Mouse (Mus musculus): ENCODE measurements around the gene Bub1. TPM values are rescaled to one million over a fixed set of nuclear protein-coding genes. Genes with fewer than 3 reads are reported as not detected.

Gene Bub1
- total and polyA plus RNA-seq, 3 experiments = 0.21 to 0.29 TPM; not detected in 1

- TF ChIP-seq CTCF (IDR thresholded peaks at IDR 0.05) (no peak), POLR2A (IDR thresholded peaks at IDR 0.05; ENCODE audit: insufficient read depth, low read depth, low read length) (no peak), EP300 (IDR thresholded peaks at IDR 0.05; ENCODE audit: insufficient read depth, low read depth, low read length) (no peak)
- intact Hi-C loops (cut with DNase I) = loop anchor here (2.0 kb wide), 1 partner anchor 91 kb away; no protein-coding TSS in a partner anchor
- Histone ChIP-seq H3K27ac (no peak overlapping the region), H3K79me2 (replicated peaks; ENCODE audit: control insufficient read depth, insufficient read depth, low read length) (no peaks in the 10 kb centered on the region), H3K36me3 (ENCODE audit: control insufficient read depth, insufficient read depth, low read length) (no peaks in the 10 kb centered on the region), H3K4me1 (ENCODE audit: control insufficient read depth, insufficient read depth, low read length) (no peaks in the 10 kb centered on the region), H3K9ac (ENCODE audit: low read depth, low read length) (no peak overlapping the region), H3K27me3 (ENCODE audit: control insufficient read depth, insufficient read depth, low read length) (no peaks in the 10 kb centered on the region), H3K4me3 (no peak overlapping the region)
- no peak for DNase-seq
- 78% methylated on average over 5 of the region's 5 CpGs for WGBS
These were observed 70.1 kb downstream of the Bub1 start for GRCm38 (mm10) chr2:127761587-127761986.

- 69% methylated on average over 10 of the region's 10 CpGs for WGBS
- no peak overlapping the region for H3K4me3 ChIP-seq
These were observed 71.2 kb downstream of the Bub1 start for GRCm38 (mm10) chr2:127760429-127761000.

GRCm38 (mm10) chr2:127760014-127760413 lies 71.7 kb downstream of the Bub1 start:
- intact Hi-C loops (cut with DNase I) = loop anchor here (2.0 kb wide), 1 partner anchor 93 kb away; no protein-coding TSS in a partner anchor
- Histone ChIP-seq H3K27me3 (ENCODE audit: control insufficient read depth, insufficient read depth, low read length) (no peaks in the 10 kb centered on the region), H3K27ac (no peak overlapping the region), H3K79me2 (replicated peaks; ENCODE audit: control insufficient read depth, insufficient read depth, low read length) (no peaks in the 10 kb centered on the region), H3K4me1 (ENCODE audit: control insufficient read depth, insufficient read depth, low read length) (no peaks in the 10 kb centered on the region), H3K36me3 (ENCODE audit: control insufficient read depth, insufficient read depth, low read length) (no peaks in the 10 kb centered on the region), H3K4me3 (no peak overlapping the region), H3K9ac (ENCODE audit: low read depth, low read length) (no peak overlapping the region)
- WGBS = 77% methylated on average over 6 of the region's 6 CpGs
- no peak for DNase-seq
- TF ChIP-seq CTCF (IDR thresholded peaks at IDR 0.05) (no peak), POLR2A (IDR thresholded peaks at IDR 0.05; ENCODE audit: insufficient read depth, low read depth, low read length) (no peak), EP300 (IDR thresholded peaks at IDR 0.05; ENCODE audit: insufficient read depth, low read depth, low read length) (no peak)

More at GRCm38 (mm10) chr2:127760429-127761000, 71.2 kb downstream of the Bub1 start:
- Histone ChIP-seq H3K27ac (no peak overlapping the region), H3K79me2 (replicated peaks; ENCODE audit: control insufficient read depth, insufficient read depth, low read length) (no peaks in the 10 kb centered on the region), H3K9ac (ENCODE audit: low read depth, low read length) (no peak overlapping the region), H3K36me3 (ENCODE audit: control insufficient read depth, insufficient read depth, low read length) (no peaks in the 10 kb centered on the region), H3K27me3 (ENCODE audit: control insufficient read depth, insufficient read depth, low read length) (no peaks in the 10 kb centered on the region), H3K4me1 (ENCODE audit: control insufficient read depth, insufficient read depth, low read length) (no peaks in the 10 kb centered on the region)
- no peak for DNase-seq
- no peak for TF ChIP-seq CTCF (IDR thresholded peaks at IDR 0.05)
- no peak for TF ChIP-seq EP300 (IDR thresholded peaks at IDR 0.05; ENCODE audit: insufficient read depth, low read depth, low read length)
- TF ChIP-seq POLR2A (IDR thresholded peaks at IDR 0.05; ENCODE audit: insufficient read depth, low read depth, low read length) = no peak
- intact Hi-C loops (cut with DNase I) = loop anchor here (2.0 kb wide), 1 partner anchor 92 kb away; no protein-coding TSS in a partner anchor

- peak in 1 of 2 experiments; percentile 30 for DNase-seq
- no peak for TF ChIP-seq POLR2A (IDR thresholded peaks at IDR 0.05; ENCODE audit: insufficient read depth, low read depth, low read length)
- peak; percentile 27 for TF ChIP-seq CTCF (IDR thresholded peaks at IDR 0.05)
- Histone ChIP-seq H3K36me3 (ENCODE audit: control insufficient read depth, insufficient read depth, low read length) (no peaks in the 10 kb centered on the region), H3K4me1 (ENCODE audit: control insufficient read depth, insufficient read depth, low read length) (no peaks in the 10 kb centered on the region), H3K9ac (ENCODE audit: low read depth, low read length) (no peak overlapping the region), H3K27me3 (ENCODE audit: control insufficient read depth, insufficient read depth, low read length) (no peaks in the 10 kb centered on the region), H3K27ac (no peak overlapping the region; the same call in 1 of the 2 replicates), H3K79me2 (replicated peaks; ENCODE audit: control insufficient read depth, insufficient read depth, low read length) (no peaks in the 10 kb centered on the region), H3K4me3 (no peak overlapping the region)
- WGBS = 46% methylated on average over 5 of the region's 5 CpGs
- intact Hi-C loops (cut with DNase I) = loop anchor here (2.0 to 5.0 kb wide), 2 partner anchors 75 to 152 kb away; no protein-coding TSS in a partner anchor
These were observed 72.3 kb downstream of the Bub1 start for GRCm38 (mm10) chr2:127759157-127759880.

- no peak for TF ChIP-seq POLR2A (IDR thresholded peaks at IDR 0.05; ENCODE audit: insufficient read depth, low read depth, low read length)
- no peak for TF ChIP-seq CTCF (IDR thresholded peaks at IDR 0.05)
- peak overlapping the region; percentile 12; the same call in 1 of the 2 replicates for H3K27ac ChIP-seq
- WGBS = 43% methylated on average over 8 of the region's 8 CpGs
These were observed 74.5 kb downstream of the Bub1 start for GRCm38 (mm10) chr2:127757171-127757570.

GRCm38 (mm10) chr2:127754113-127754512 lies 77.6 kb downstream of the Bub1 start:
- 96% methylated on average over 4 of the region's 4 CpGs for WGBS
- no peaks in the 10 kb centered on the region for H3K4me1 ChIP-seq (ENCODE audit: control insufficient read depth, insufficient read depth, low read length)
- H3K79me2 ChIP-seq (replicated peaks; ENCODE audit: control insufficient read depth, insufficient read depth, low read length) = no peaks in the 10 kb centered on the region
- no peak overlapping the region for H3K27ac ChIP-seq
- intact Hi-C loops (cut with DNase I) = no loop called here
- H3K36me3 ChIP-seq (ENCODE audit: control insufficient read depth, insufficient read depth, low read length) = no peaks in the 10 kb centered on the region
- no peak overlapping the region for H3K9ac ChIP-seq (ENCODE audit: low read depth, low read length)
- H3K27me3 ChIP-seq (ENCODE audit: control insufficient read depth, insufficient read depth, low read length) = no peaks in the 10 kb centered on the region
- DNase-seq = no peak
- no peak overlapping the region for H3K4me3 ChIP-seq
- no peak for TF ChIP-seq POLR2A (IDR thresholded peaks at IDR 0.05; ENCODE audit: insufficient read depth, low read depth, low read length)
- no peak for TF ChIP-seq EP300 (IDR thresholded peaks at IDR 0.05; ENCODE audit: insufficient read depth, low read depth, low read length)
- no peak for TF ChIP-seq CTCF (IDR thresholded peaks at IDR 0.05)

More at GRCm38 (mm10) chr2:127757171-127757570, 74.5 kb downstream of the Bub1 start:
- H3K4me3 ChIP-seq = no peak overlapping the region
- peak in 1 of 2 experiments; percentile 20 for DNase-seq
- H3K9ac ChIP-seq (ENCODE audit: low read depth, low read length) = no peak overlapping the region
- no peaks in the 10 kb centered on the region for H3K27me3 ChIP-seq (ENCODE audit: control insufficient read depth, insufficient read depth, low read length)
- intact Hi-C loops (cut with DNase I) = loop anchor here (5.0 kb wide), 1 partner anchor 150 kb away; no protein-coding TSS in a partner anchor
- no peaks in the 10 kb centered on the region for H3K36me3 ChIP-seq (ENCODE audit: control insufficient read depth, insufficient read depth, low read length)
- no peaks in the 10 kb centered on the region for H3K79me2 ChIP-seq (replicated peaks; ENCODE audit: control insufficient read depth, insufficient read depth, low read length)
- no peaks in the 10 kb centered on the region for H3K4me1 ChIP-seq (ENCODE audit: control insufficient read depth, insufficient read depth, low read length)

Data from heart, adult 2 months (tissue).